Mouse (Mus musculus): ENCODE data around the gene Arglu1. TPM values are rescaled to one million over a fixed set of nuclear protein-coding genes. Genes with fewer than 3 reads are reported as not detected.

The Arglu1 gene
- polyA plus RNA-seq, 1 experiment from 2014 or later = 114 TPM

GRCm38 (mm10) chr8:8621236-8621917 lies 68.9 kb downstream of the Arglu1 start:
- peaks cover 28% of the 10 kb centered on the region for H3K4me1 ChIP-seq (ENCODE audit: control insufficient read depth, insufficient read depth, low read length)
- H3K9me3 ChIP-seq (replicated peaks; ENCODE audit: control insufficient read depth, low read length) = no peaks in the 10 kb centered on the region
- H3K27ac ChIP-seq (ENCODE audit: low read depth, low read length) = peak overlapping the region; percentile 75
- no peak overlapping the region for H3K4me3 ChIP-seq (ENCODE audit: low read depth, low read length)
- H3K36me3 ChIP-seq (ENCODE audit: control insufficient read depth, insufficient read depth, low read length) = peaks cover 64% of the 10 kb centered on the region
- H3K9ac ChIP-seq (ENCODE audit: low read length) = no peak overlapping the region
- WGBS = 78% methylated on average over 16 of the region's 16 CpGs
- ATAC-seq (peak; percentile 57), DNase-seq (ENCODE audit: low spot score) (peak; percentile 82)
- no peak overlapping the region for H3K4me2 ChIP-seq (ENCODE audit: low read length)
- no peaks in the 10 kb centered on the region for H3K27me3 ChIP-seq (replicated peaks; ENCODE audit: control insufficient read depth, insufficient read depth, low read length)

- 84% methylated on average over 21 of the region's 21 CpGs for WGBS
- Histone ChIP-seq H3K27ac (ENCODE audit: low read depth, low read length) (peak overlapping the region; percentile 75), H3K9ac (ENCODE audit: low read length) (no peak overlapping the region), H3K4me1 (ENCODE audit: control insufficient read depth, insufficient read depth, low read length) (peaks cover 28% of the 10 kb centered on the region), H3K9me3 (replicated peaks; ENCODE audit: control insufficient read depth, low read length) (no peaks in the 10 kb centered on the region), H3K4me2 (ENCODE audit: low read length) (no peak overlapping the region), H3K4me3 (ENCODE audit: low read depth, low read length) (no peak overlapping the region), H3K36me3 (ENCODE audit: control insufficient read depth, insufficient read depth, low read length) (peaks cover 61% of the 10 kb centered on the region), H3K27me3 (replicated peaks; ENCODE audit: control insufficient read depth, insufficient read depth, low read length) (no peaks in the 10 kb centered on the region)
- ATAC-seq (no peak), DNase-seq (ENCODE audit: low spot score) (no peak)
Observed at GRCm38 (mm10) chr8:8620536-8620935, 69.8 kb downstream of the Arglu1 start.

GRCm38 (mm10) chr8:8619221-8620194 lies 70.8 kb downstream of the Arglu1 start:
- H3K36me3 ChIP-seq (ENCODE audit: control insufficient read depth, insufficient read depth, low read length) = peaks cover 61% of the 10 kb centered on the region
- ATAC-seq (no peak), DNase-seq (ENCODE audit: low spot score) (peak; percentile 33)
- peaks cover 28% of the 10 kb centered on the region for H3K4me1 ChIP-seq (ENCODE audit: control insufficient read depth, insufficient read depth, low read length)
- H3K27me3 ChIP-seq (replicated peaks; ENCODE audit: control insufficient read depth, insufficient read depth, low read length) = no peaks in the 10 kb centered on the region
- no peaks in the 10 kb centered on the region for H3K9me3 ChIP-seq (replicated peaks; ENCODE audit: control insufficient read depth, low read length)
- no peak overlapping the region for H3K4me3 ChIP-seq (ENCODE audit: low read depth, low read length)
- peak overlapping the region; percentile 32; the same call in 1 of the 2 replicates for H3K9ac ChIP-seq (ENCODE audit: low read length)
- H3K27ac ChIP-seq (ENCODE audit: low read depth, low read length) = peak overlapping the region; percentile 75; the same call in 1 of the 2 replicates
- 29% methylated on average over 19 of the region's 19 CpGs for WGBS
- H3K4me2 ChIP-seq (ENCODE audit: low read length) = peak overlapping the region; percentile 26; the same call in 1 of the 2 replicates

Small RNAs within 50 kb of the gene (microRNA-seq; reads per million reads assigned to microRNA genes)
- gene Mir7654 = 3.7 reads per million, percentile 21 among the genes with 10 or more reads in this experiment

Other genes with a start within 250 kb of the Arglu1 start
- gene Efnb2, start 29.3 kb downstream of the Arglu1 start, polyA plus RNA-seq (2014; fragmentation: Nextera tagmentation; extraction: Ambion mirVana) = 48.9 and 50.2 TPM in 2 replicates